Comparison of ENCODE assay signal across 18 mouse cellular contexts in genomic region chr19:41669747-41670342, GRCm38 (mm10).
DNase-seq lines count a peak whose midpoint lies in the region; ATAC-seq lines count a peak whose summit lies in the region.
"Had no signal": no experiment of that assay in that cellular context is flagged by ENCODE, and none has a peak within 500 bp of the region (broad histone marks: within the 10 kb centered on the region; RNA-seq: fewer than 3 reads in every experiment).

No protein-coding gene starts in this region.

- peaks cover 18% of the 10 kb centered on the region for H3K4me1 ChIP-seq in forebrain, embryonic 11.5 days (replicated peaks; ENCODE audit: control insufficient read depth, insufficient read depth, low read length)
- peaks cover 86% of the 10 kb centered on the region for H3K4me1 ChIP-seq in hindbrain, embryonic 13.5 days (replicated peaks)
- H3K4me1 ChIP-seq in midbrain, embryonic 16.5 days (ENCODE audit: control insufficient read depth, insufficient read depth, low read length) = peaks cover 48% of the 10 kb centered on the region
- H3K4me1 ChIP-seq in kidney, embryonic 14.5 days (ENCODE audit: control insufficient read depth, insufficient read depth, low read length) = peaks cover 28% of the 10 kb centered on the region
- H3K4me1 ChIP-seq: liver, embryonic 15.5 days had no signal

- ATAC-seq in frontal cortex, adult (ENCODE audit: low TSS enrichment) = peak; percentile 48
- peak; percentile 55; the same call in 1 of the 2 replicates for ATAC-seq in forebrain, embryonic 11.5 days (replicated peaks; ENCODE audit: low FRiP score)
- ATAC-seq in hindbrain, embryonic 13.5 days (ENCODE audit: low FRiP score) = no peak; the same call in 1 of the 2 replicates
- ATAC-seq in midbrain, embryonic 16.5 days = peak; percentile 6; the same call in 1 of the 2 replicates
- no peak for ATAC-seq in CD4-positive, CD25-positive, alpha-beta regulatory T cell, adult 4 months
- ATAC-seq in kidney, embryonic 14.5 days (ENCODE audit: low FRiP score, low TSS enrichment) = no peak; the same call in 1 of the 2 replicates

- peaks cover 3% of the 10 kb centered on the region; the same call in 1 of the 2 replicates for H3K27me3 ChIP-seq in forebrain, embryonic 11.5 days (ENCODE audit: control insufficient read depth, insufficient read depth, low read length)
- H3K27me3 ChIP-seq in hindbrain, embryonic 13.5 days = peaks cover 37% of the 10 kb centered on the region
- H3K27me3 ChIP-seq in midbrain, embryonic 16.5 days (ENCODE audit: control insufficient read depth, insufficient read depth, low read depth, low read length) = no peaks in the 10 kb centered on the region; the same call in 1 of the 2 replicates
- peaks cover 2% of the 10 kb centered on the region; the same call in 1 of the 2 replicates for H3K27me3 ChIP-seq in kidney, embryonic 14.5 days (ENCODE audit: control insufficient read depth, insufficient read depth, low read length)

- no peaks in the 10 kb centered on the region for H3K9me3 ChIP-seq in forebrain, embryonic 11.5 days (ENCODE audit: control insufficient read depth, low read length)
- no peaks in the 10 kb centered on the region for H3K9me3 ChIP-seq in hindbrain, embryonic 13.5 days
- H3K9me3 ChIP-seq in midbrain, embryonic 16.5 days (replicated peaks; ENCODE audit: control insufficient read depth, low read length, poor library complexity, severe bottlenecking) = no peaks in the 10 kb centered on the region
- no peaks in the 10 kb centered on the region for H3K9me3 ChIP-seq in kidney, embryonic 14.5 days (ENCODE audit: control insufficient read depth, low read length)
- H3K9me3 ChIP-seq: heart, embryonic 12.5 days; limb, embryonic 10.5 days; liver, embryonic 15.5 days had no signal

- H3K4me3 ChIP-seq in forebrain, embryonic 11.5 days (ENCODE audit: low read depth, low read length) = no peak overlapping the region
- no peak overlapping the region for H3K4me3 ChIP-seq in hindbrain, embryonic 13.5 days
- H3K4me3 ChIP-seq in midbrain, embryonic 16.5 days (ENCODE audit: low read depth, low read length) = no peak overlapping the region
- no peak overlapping the region for H3K4me3 ChIP-seq in kidney, embryonic 14.5 days (ENCODE audit: low read length)
- H3K4me3 ChIP-seq: heart, embryonic 12.5 days; limb, embryonic 10.5 days; liver, embryonic 15.5 days; myocyte had no signal

- DNase-seq in frontal cortex, postnatal 14 days (ENCODE audit: low spot score in 2 of 2) = no peak
- no peak for DNase-seq in forebrain, embryonic 11.5 days (ENCODE audit: low spot score)
- DNase-seq in left cerebral cortex, adult 18-20 months (ENCODE audit: low spot score in 2 of 2) = no peak
- DNase-seq: cerebellum, adult 8-10 months; gastrocnemius, postnatal 25 days; thymus, postnatal 36 days had no signal

- H3K4me2 ChIP-seq in forebrain, embryonic 11.5 days (ENCODE audit: low read depth, low read length, severe bottlenecking) = no peak overlapping the region
- H3K4me2 ChIP-seq in hindbrain, embryonic 13.5 days = no peak overlapping the region
- H3K4me2 ChIP-seq in midbrain, embryonic 16.5 days (ENCODE audit: low read length) = no peak overlapping the region
- H3K4me2 ChIP-seq in kidney, embryonic 14.5 days (replicated peaks; ENCODE audit: low read depth, low read length) = no peak overlapping the region
- H3K4me2 ChIP-seq: heart, embryonic 12.5 days; liver, embryonic 15.5 days had no signal

- H3K36me3 ChIP-seq in forebrain, embryonic 11.5 days (ENCODE audit: control insufficient read depth, insufficient read depth, low read length) = no peaks in the 10 kb centered on the region
- no peaks in the 10 kb centered on the region for H3K36me3 ChIP-seq in hindbrain, embryonic 13.5 days
- no peaks in the 10 kb centered on the region for H3K36me3 ChIP-seq in midbrain, embryonic 16.5 days (ENCODE audit: control insufficient read depth, insufficient read depth, low read length)
- H3K36me3 ChIP-seq in kidney, embryonic 14.5 days (ENCODE audit: control insufficient read depth, insufficient read depth, low read length) = no peaks in the 10 kb centered on the region
- H3K36me3 ChIP-seq: heart, embryonic 12.5 days; limb, embryonic 10.5 days; liver, embryonic 15.5 days had no signal

- peak overlapping the region; percentile 37 for H3K9ac ChIP-seq in forebrain, embryonic 11.5 days (ENCODE audit: low read length)
- peak overlapping the region; percentile 26; the same call in 1 of the 2 replicates for H3K9ac ChIP-seq in hindbrain, embryonic 13.5 days
- peak overlapping the region; percentile 7; the same call in 1 of the 2 replicates for H3K9ac ChIP-seq in midbrain, embryonic 16.5 days (ENCODE audit: low read depth, low read length)
- no peak overlapping the region for H3K9ac ChIP-seq in kidney, embryonic 14.5 days (ENCODE audit: low read depth, low read length)
- H3K9ac ChIP-seq: heart, embryonic 12.5 days; liver, embryonic 15.5 days had no signal

- WGBS in forebrain, embryonic 11.5 days = 25% methylated on average over 12 of the region's 12 CpGs
- WGBS in hindbrain, embryonic 13.5 days = 11% methylated on average over 12 of the region's 12 CpGs
- WGBS in midbrain, embryonic 16.5 days = 10% methylated on average over 12 of the region's 12 CpGs
- WGBS in kidney, embryonic 14.5 days = 13% methylated on average over 12 of the region's 12 CpGs

- H3K27ac ChIP-seq in forebrain, embryonic 11.5 days (ENCODE audit: low read depth, low read length) = peak overlapping the region; percentile 19; the same call in 1 of the 2 replicates
- peak overlapping the region; percentile 78 for H3K27ac ChIP-seq in hindbrain, embryonic 13.5 days
- peak overlapping the region; percentile 53 for H3K27ac ChIP-seq in midbrain, embryonic 16.5 days (ENCODE audit: low read length)
- H3K27ac ChIP-seq in kidney, embryonic 14.5 days (ENCODE audit: low read depth, low read length) = no peak overlapping the region
- H3K27ac ChIP-seq: kidney, postnatal 0 days; limb, embryonic 10.5 days; liver, embryonic 15.5 days; macrophage; stomach, postnatal 0 days had no signal

Comparison
In these comparisons a context has a peak if more than half of its experiments do, and no peak if none do; other contexts are left out.
1. ATAC-seq: peak in frontal cortex, adult (single experiment), forebrain, embryonic 11.5 days (single experiment) and midbrain, embryonic 16.5 days (single experiment); none in hindbrain, embryonic 13.5 days (single experiment), CD4-positive, CD25-positive, alpha-beta regulatory T cell, adult 4 months (single experiment) and kidney, embryonic 14.5 days (single experiment).